Mouse (Mus musculus): ENCODE data around the gene Calm1.

The Calm1 gene

DNA sequence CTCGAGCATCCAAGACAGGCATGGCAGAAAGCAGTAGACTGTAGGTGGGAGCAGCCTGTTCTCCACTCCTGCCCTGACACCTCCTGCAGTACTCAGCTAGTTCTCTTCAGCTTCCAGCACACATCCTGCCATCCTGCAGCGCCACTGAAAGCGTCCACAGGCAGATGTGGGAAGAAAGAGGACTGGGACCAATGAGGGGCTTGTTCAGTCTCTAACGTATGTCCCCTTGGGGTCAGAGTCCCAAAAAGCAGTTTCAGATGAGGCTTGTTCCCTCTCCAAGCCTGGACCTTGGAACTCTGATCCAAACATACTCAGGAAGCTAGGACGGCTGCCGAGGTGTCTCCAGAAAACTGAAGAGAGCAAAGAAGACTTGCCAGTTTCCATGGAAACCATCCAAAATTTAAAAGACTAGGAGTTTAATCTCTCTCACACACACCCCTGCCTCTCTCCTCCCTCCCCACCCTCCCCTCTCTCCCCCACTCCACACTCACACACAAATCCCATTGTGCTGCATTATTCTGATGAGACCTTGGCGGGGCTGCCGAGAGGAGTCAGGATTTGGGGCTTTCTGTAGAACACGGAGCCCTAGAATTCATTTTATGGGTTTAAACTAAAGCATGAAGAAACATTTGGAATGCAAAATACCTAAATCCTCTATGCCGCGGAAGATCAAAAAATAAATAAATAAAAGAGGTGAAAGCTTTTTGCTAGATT, 22.5 kb downstream of the Calm1 start:
- no peak for ATAC-seq (ENCODE audit: insufficient number of reproducible peaks, low FRiP score, low TSS enrichment)

DNA sequence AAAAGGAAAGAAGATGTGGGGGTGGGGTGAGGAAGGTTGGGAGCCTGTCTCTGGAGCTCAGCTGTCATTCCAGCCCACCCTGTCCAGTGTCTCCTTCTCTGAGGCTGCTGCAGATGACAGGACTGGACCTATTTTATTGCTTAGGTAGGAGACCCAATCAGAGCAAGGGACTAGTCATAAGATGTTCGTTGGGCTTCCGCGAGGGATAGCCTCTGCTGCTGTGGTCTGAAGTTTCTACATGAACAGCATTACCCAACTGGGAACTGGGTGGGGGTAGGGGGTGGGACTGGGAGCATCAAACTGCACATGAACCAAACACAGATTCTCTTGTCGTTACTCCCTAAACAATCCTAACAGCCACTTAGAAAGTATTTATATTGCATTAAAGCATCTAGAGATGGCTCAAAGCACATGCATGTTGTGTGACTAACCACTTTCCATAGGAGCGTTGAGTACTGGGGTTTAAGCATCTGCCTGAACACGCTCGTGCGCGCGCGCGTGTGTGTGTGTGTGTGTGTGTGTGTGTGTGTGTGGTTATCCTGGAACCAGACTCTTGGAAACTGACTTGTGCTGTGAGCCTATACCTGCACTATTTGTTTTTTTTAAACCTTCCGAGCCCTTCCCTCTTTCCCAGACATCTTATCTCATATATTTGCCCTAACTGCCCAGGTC, 23.2 kb downstream of the Calm1 start:
- no peak for ATAC-seq (ENCODE audit: insufficient number of reproducible peaks, low FRiP score, low TSS enrichment)

DNA sequence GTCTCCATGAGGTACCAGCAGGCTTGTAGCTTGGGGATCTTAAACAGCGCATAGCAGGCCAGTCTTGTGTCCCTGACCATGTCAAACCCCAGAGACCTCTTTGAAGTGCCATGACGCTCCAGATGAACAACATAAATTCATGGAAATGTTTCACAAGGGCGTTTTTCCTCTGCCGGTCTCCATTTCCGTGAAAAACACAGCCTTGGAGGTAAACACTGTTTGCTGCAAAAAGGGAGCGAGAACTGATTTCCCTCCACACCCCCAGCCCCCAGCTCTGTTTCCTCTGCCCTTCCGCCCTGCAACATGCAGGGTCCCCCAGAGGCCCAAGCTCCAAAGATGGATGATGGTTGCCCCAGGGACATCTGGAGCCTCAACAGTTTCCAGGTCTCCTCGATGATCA, 24.3 kb downstream of the Calm1 start:
- no peak for ATAC-seq (ENCODE audit: insufficient number of reproducible peaks, low FRiP score, low TSS enrichment)

DNA sequence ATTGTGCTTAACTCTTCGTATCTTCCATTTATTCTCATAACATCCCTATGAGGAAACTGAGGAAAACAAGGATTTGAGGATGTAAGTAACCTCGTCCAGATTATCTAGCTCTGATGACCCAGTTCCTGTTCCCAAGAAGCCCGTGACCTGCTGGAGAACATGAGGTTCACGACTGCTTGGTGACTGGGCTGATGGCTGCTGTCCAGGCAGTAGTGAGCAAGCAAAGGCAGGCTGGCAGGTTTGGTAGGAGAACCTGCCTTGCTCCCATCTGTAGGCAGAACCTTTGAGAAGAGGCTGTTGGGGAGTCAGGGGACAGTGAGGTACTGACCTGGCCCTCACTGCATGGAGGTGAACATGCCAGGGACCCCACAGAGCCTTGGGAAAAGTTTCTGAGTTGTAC, 26.0 kb downstream of the Calm1 start:
- ATAC-seq (ENCODE audit: insufficient number of reproducible peaks, low FRiP score, low TSS enrichment): no peak

DNA sequence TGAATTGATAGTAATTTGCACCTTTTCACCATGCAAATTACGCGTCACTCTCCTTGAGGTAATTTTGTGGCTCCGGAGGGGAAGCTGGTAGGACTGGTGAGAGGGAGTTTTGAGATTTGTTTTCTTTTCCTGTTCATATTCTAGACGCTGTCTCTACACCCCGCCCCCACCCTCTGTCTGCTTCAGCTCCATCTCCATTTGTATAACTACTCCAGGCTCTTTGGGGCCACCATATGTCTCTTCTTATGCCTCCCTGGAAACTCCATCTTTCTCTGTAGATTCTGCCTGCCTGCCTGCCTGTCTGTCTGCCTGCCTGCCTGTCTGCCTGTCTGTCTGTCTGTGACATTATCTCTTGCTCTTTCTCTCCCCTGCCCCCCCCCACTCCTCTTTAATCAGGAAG, 26.8 kb downstream of the Calm1 start:
- ATAC-seq (ENCODE audit: insufficient number of reproducible peaks, low FRiP score, low TSS enrichment): no peak

DNA sequence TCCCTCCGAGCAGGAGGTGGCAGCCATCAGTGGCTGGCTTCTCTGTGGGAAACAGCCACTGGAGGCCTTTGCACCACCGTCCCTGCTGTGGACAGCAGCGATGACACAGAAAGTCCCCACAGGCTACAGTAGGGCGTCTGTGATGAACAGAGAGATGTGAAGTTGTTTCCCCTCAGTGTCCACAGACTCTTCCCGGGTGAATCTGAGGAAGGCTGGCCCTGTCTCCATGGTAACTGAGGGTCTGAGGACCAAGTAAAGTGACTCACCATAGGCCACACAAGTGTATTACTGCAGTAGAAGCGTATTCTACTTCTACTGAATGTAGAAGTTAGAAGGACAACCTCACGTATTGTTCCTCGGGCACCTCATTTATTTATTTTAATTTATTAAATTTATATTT, 27.4 kb downstream of the Calm1 start:
- no peak for ATAC-seq (ENCODE audit: insufficient number of reproducible peaks, low FRiP score, low TSS enrichment)

DNA sequence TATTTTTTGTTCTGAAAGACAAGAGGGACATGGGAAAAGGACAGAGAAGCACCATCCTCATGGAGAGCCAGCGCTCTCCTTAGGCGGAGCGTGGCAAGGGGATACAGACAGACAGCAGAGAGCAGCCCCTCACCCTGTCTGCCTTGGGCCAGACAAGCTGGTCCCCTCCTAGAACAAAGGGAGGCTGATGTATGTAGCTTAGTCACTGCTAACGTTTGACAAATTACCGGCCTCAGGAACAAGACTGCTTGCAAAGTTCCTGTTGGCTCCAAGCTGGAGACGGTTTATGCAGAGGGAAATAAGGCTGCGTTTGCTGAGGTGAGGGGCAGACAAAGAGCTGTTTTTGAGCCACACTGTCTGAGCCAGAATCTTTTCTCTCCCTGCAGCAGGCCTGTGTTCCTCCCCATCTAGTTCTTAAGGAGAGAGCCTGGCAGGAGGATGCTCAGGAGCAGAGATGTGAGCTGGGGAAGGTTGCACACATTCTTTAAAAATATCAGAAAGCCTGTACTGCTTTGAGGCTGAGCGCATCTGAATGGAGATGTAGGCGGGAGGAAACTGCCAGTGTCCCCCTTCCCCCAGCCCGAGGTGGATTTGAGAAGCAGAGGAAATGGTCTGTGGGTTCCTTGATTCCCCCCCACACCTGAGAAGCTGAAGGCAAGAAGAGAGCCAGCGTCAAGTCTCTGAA, 28.9 kb downstream of the Calm1 start:
- no peak for ATAC-seq (ENCODE audit: insufficient number of reproducible peaks, low FRiP score, low TSS enrichment)

DNA sequence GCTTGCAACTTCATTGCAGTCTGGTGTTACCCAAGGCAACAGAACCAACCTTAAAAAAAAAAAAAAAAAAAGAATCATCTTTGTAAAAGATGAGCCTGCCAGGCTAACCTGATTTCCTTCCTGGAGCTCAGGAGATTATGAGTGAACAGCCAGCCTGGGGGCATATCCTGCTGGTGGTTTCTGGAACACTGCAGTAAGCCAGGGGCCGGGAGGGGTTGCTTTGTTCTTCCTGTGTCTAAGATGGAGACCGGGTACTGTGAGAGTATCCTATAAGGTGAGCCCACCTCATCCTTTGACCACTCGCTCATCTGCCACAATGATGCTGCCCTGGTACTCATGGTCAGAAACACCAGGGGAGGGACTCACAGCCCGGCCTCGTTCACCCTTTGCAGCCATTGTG, 35.0 kb downstream of the Calm1 start:
- no peak for ATAC-seq (ENCODE audit: insufficient number of reproducible peaks, low FRiP score, low TSS enrichment)

DNA sequence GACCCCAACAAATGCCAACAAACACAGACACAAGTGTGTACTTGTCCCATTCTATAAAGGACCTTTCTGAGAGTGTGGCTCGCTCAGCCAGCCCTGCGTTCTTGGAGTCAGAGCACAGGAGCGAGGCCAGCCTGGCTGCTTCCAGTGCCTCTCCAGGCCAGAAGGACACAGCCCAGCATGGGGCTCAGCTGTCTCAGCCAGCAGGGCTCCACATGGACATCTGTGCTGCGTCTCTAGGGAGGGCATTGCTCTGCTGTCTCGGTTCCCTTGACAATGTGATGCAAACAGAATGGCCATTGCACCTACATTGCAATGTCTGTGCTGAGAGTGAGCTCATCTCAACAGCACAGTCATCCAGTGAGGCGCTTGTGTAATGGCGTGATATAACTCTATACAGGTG, 35.7 kb downstream of the Calm1 start:
- ATAC-seq (ENCODE audit: insufficient number of reproducible peaks, low FRiP score, low TSS enrichment): peak; percentile 71

DNA sequence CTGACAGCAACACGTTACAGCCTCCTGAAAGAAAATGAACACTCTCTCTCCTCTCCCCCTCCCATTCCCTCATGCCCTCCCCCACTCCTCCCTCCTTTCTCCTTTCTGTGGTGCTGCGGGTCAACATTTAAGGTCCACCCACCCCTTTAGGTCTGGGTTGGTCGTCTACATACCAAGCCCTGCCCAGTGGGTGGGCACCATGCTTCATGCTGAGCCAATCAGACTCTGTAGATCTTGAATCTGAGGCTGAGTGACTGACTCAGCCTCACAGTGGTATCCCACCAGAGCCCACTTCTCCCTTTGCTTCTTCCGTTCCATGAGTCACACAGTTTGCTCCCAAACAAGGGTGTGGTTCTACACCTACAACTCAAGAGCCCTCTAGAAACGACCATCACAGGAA, 36.2 kb downstream of the Calm1 start:
- ATAC-seq (ENCODE audit: insufficient number of reproducible peaks, low FRiP score, low TSS enrichment): no peak

DNA sequence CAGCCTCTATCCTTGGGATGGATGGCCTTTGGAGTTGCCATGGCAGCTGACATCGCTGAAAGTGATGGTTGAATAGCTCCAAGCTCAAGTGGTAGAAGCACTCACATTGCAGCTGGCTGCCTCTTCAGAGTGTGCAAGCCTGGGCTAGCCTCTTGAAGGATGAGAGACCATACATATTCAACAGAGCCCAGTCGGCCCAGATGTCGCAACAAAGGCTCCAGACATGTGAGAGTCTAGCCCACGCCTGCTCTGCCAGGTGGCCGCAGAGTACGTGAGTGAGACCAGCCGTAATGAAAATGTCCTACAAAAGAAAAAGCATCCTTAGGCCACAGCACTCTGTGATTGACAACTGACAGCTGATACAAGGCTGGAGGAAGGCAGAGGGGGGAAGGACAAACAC, 40.2 kb downstream of the Calm1 start:
- no peak for ATAC-seq (ENCODE audit: insufficient number of reproducible peaks, low FRiP score, low TSS enrichment)

DNA sequence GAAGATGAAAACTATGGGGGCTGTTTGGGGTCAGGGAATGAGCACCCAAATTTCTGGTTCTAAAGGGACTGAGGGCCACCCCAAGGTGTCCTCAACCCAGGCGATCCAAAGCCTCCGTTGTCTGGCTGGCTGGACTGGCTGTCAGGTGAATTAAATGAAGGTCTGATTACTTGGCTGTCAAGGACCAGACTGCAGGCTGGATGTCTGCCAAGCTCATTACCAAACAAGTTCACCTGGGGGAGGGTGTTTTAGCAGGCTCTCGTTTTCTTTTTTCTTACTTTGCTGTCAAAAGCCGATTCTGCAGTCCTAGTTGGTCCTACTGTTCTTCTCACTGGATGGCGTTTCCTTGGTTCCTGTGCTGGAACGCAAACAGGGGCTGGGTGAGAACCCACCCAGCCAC, 40.6 kb downstream of the Calm1 start:
- no peak for ATAC-seq (ENCODE audit: insufficient number of reproducible peaks, low FRiP score, low TSS enrichment)

DNA sequence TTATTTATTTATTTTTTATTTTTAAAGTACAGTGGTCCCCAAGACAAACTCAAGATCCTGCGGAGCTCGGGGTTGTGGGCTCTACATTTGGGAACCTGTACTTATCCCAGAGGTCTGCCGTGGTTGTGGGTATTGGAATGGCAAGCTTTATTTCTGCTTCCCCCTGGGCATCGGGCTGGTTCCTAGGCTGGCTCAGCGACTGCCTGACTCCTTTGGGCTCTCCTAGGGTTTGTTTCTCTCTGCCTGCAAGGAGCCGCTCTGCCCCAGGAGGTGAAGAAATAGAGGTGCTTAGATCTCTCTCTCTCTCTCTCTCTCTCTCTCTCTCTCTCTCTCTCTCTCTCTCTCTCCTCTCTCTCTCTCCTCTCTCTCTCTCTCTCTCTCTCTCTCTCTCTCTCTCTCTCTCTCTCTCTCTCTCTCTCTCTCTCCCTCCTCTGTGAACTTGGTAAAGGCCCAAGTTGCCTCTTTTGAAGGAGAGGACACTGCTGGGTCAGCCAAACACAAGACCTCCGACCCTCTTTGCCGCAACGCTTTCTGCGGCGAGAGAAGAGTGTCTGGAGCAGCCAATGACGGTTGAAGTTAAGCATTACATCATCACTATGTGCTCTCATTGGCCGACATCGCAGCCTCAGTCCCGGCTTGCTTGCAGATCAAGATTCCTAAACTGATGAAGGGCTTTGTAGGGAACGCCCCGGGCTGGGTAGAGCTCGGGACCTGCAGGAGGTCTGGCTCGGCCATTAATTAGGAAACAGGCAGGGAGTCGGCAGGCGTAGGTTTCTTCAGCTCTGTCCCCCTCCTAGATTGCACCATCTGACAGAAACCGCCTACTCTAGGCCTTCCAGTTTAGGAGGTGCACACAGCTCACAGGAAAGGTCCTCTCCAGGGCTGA, 42.9 kb downstream of the Calm1 start:
- peak; percentile 94 for ATAC-seq (ENCODE audit: insufficient number of reproducible peaks, low FRiP score, low TSS enrichment)

DNA sequence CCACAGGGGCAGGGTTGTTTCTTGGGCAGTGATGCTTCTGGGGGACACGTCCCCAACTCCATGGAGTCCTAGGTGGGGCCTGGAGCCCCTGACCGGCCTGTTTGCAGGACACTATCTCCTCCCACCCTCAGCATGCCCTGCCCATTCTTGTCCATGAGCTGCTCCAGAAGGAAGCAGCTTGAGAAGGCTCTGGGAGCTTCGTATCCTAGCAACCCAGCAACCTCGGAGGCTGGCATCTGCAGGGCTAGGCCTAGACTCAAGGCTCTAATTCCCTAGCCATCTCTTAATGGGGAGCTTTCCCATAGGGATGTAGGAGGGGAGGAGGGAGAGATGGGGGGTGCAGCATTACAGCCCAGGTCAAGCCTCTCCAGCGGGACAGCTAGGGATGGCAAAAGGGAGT, 45.3 kb downstream of the Calm1 start:
- ATAC-seq (ENCODE audit: insufficient number of reproducible peaks, low FRiP score, low TSS enrichment): peak; percentile 51; the same call in 1 of the 2 replicates

DNA sequence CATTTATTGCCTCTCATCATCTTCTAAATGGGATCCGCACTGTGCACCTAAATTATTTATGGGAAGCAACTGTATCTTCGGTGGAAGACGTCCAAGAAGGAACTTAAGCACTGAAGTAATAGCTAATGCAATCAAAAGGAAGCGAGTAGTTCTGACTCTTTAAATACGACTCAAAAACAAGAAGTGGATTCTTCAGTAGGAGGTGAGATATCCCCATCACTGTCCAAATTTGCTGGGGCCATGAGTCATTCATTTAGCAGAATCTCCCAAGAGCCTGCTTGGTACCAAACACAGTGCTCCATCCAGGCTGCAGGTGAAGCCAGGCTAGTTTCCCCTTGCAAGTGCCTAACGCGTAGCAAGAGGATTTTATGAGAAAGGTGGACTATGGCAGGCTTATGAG, 49.9 kb downstream of the Calm1 start:
- no peak for ATAC-seq (ENCODE audit: insufficient number of reproducible peaks, low FRiP score, low TSS enrichment)

DNA sequence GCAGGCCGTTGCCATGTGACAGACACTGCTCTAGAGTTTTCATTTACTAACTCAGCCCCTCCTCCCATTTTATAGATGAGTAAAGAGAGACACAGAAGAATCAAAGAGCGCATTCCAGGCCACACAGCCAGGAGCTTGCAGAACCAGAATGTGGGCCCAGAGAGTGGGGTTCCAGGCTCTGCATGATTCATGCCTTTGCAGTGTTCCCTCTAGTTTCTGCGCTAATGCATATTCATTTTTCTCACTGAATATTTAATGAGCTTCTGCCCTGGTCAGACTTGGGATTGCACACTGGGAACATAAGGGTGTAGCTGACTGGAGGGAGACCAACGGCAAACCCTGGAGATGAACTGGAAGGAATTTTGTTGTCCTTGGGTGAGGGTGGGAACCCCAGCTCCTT, 55.2 kb downstream of the Calm1 start:
- ATAC-seq (ENCODE audit: insufficient number of reproducible peaks, low FRiP score, low TSS enrichment): no peak

DNA sequence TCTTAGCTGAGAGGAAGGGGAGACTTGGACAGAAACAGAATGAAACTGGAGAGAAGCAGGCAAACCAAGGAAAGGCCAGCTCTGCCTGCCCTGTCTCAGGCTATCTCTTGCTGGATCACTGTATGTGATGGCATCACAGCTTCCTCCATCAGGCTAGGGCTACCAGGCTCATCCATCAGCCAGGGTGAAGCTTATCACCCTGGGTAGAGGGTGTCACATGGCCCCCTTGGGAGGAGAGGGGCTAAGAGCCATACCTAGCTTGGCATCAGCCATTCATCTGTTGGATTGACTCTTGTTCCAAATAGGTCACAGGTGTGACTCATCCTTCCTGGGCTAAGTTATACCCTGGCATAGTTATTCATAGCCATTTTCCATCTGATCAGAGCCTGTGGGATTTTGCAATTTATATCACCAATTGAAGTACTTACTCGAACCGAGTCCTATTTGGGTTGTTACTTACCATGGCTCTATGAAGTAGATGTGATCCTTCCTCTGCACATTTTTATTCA, 56.3 kb downstream of the Calm1 start:
- ATAC-seq (ENCODE audit: insufficient number of reproducible peaks, low FRiP score, low TSS enrichment): peak; percentile 50; the same call in 1 of the 2 replicates

DNA sequence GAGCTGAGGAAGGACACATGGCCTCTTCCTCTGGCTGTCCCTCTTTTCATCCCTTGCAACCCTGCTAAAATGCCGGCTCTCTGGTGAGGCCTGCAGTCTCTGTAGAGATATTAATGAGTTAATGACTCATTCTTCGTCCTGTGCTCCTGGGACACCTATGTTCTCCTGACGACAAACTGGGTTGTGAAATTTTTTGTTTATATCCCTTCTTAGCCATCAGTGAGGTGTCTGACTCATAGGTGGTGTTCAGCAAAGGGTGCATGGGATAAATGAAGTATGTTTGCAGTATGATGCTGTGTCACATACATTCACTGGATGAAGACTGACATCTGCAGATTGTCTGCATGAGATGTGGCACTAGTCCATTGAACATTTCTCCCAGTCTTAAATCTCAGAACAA, 58.5 kb downstream of the Calm1 start:
- ATAC-seq (ENCODE audit: insufficient number of reproducible peaks, low FRiP score, low TSS enrichment): no peak

Measured in cerebellum, adult (tissue).